Mouse (Mus musculus) lung, postnatal 0 days (tissue): ENCODE measurements around the gene Wdr35. TPM values are rescaled to one million over a fixed set of nuclear protein-coding genes. Genes with fewer than 3 reads are reported as not detected.

Experiments
- ATAC-seq: fragments of 200-750 bp; cut with Nextera tagmentation; 2 replicates; pipeline ENCODE4 v1.8.0; 2017; ENCODE audit warnings: moderate library complexity
- DNase-seq: peaks from one replicate; pipeline ENCODE4 v3.0.0-alpha.2; 2016; ENCODE audit warnings: low spot score
- H3K27ac ChIP-seq: fragments of 300-500 bp; sonication (generic); 2 replicates; pipeline ENCODE4 v1.5.1; 2014; ENCODE audit warnings: antibody characterized with exemption, mild to moderate bottlenecking, low read length, mixed read lengths
- H3K27me3 ChIP-seq: fragments of 300-500 bp; sonication (generic); replicated peaks from 2 replicates; pipeline ENCODE4 v1.6.1; 2014; ENCODE audit warnings: low read length, mixed read lengths; ENCODE audit not compliant: insufficient read depth
- H3K36me3 ChIP-seq: fragments of 300-500 bp; sonication (generic); 2 replicates; pipeline ENCODE4 v1.6.1; 2014; ENCODE audit warnings: low read length, mixed read lengths; ENCODE audit not compliant: insufficient read depth
- H3K4me1 ChIP-seq: fragments of 300-500 bp; sonication (generic); 2 replicates; pipeline ENCODE4 v1.6.1; 2014; ENCODE audit warnings: antibody characterized with exemption, low read depth, low read length, mixed read lengths; ENCODE audit not compliant: insufficient read depth
- H3K4me2 ChIP-seq: fragments of 300-500 bp; sonication (generic); replicated peaks from 2 replicates; pipeline ENCODE4 v1.6.1; 2014; ENCODE audit warnings: low read depth, mild to moderate bottlenecking, low read length, moderate library complexity, mixed read lengths
- H3K4me3 ChIP-seq: fragments of 300-500 bp; sonication (generic); 2 replicates; pipeline ENCODE4 v1.5.1; 2014; ENCODE audit warnings: low read depth, low read length
- H3K9ac ChIP-seq: fragments of 300-500 bp; sonication (generic); replicated peaks from 2 replicates; pipeline ENCODE4 v1.6.1; 2014; ENCODE audit warnings: low read depth, mild to moderate bottlenecking
- H3K9me3 ChIP-seq: fragments of 300-500 bp; sonication (generic); 2 replicates; pipeline ENCODE4 v1.6.1; 2016; ENCODE audit warnings: low read length, mixed read lengths
- CTCF ChIP-seq: IDR thresholded peaks from 2 replicates; pipeline ENCODE4 v1.5.1; 2016; ENCODE audit warnings: antibody characterized with exemption, mild to moderate bottlenecking
- EP300 ChIP-seq: IDR thresholded peaks from 2 replicates; pipeline ENCODE4 v1.6.1; 2016; ENCODE audit warnings: antibody characterized with exemption, mild to moderate bottlenecking, control low read depth
- WGBS: fragments of 180-500 bp; shearing (Covaris S2); extraction: QIAGEN DNeasy Blood & Tissue Kit; methylation state at CpG from one replicate; pipeline ENCODE4 v1.1.7; 2014; 5-methylcytosine and 5-hydroxymethylcytosine counted together
- polyA plus RNA-seq: library from polyadenylated mRNA; unstranded; fragments of >200 nt; fragmentation: Nextera tagmentation; extraction: Ambion mirVana; gene quantifications from 2 replicates; pipeline ENCODE4 v1.2.1, GENCODE M21; 2015

Gene Wdr35
- polyA plus RNA-seq, 1 experiment from 2014 or later, result 7.6 TPM

GRCm38 (mm10) chr12:9063611-9064010 lies 89.9 kb downstream of the Wdr35 start:
- H3K27ac ChIP-seq, result no peak overlapping the region
- H3K36me3 ChIP-seq, result no peaks in the 10 kb centered on the region
- TF ChIP-seq EP300 (no peak), CTCF (no peak)
- H3K27me3 ChIP-seq, result no peaks in the 10 kb centered on the region
- no peak overlapping the region for H3K4me3 ChIP-seq
- no peaks in the 10 kb centered on the region for H3K4me1 ChIP-seq
- no peak overlapping the region for H3K4me2 ChIP-seq
- H3K9me3 ChIP-seq, result no peaks in the 10 kb centered on the region
- ATAC-seq (no peak), DNase-seq (no peak)
- WGBS, result 69% methylated on average over 6 of the region's 6 CpGs
- H3K9ac ChIP-seq, result no peak overlapping the region

DNA sequence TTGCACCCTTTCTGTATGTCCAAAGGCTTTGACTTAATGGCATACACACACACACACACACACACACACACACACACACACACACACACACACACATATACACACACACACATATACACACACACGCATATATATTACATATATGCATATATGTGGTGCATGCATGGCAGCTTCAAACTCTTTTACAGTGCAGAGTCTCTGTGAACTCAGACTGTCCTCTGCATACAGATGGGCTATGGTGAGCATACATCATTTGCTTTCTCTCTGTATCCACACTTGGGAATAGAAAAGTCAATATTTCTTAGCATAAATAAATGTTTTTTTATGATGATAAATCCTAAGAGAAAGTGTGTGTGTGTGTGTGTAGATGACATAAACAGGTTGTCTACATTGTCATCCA lies 97.4 kb downstream of the Wdr35 start:
- H3K4me1 ChIP-seq, result no peaks in the 10 kb centered on the region
- no peak overlapping the region for H3K4me2 ChIP-seq
- 63% methylated on average over 1 of the region's 1 CpGs for WGBS
- no peak overlapping the region for H3K27ac ChIP-seq
- H3K9ac ChIP-seq, result no peak overlapping the region
- no peak for DNase-seq
- no peaks in the 10 kb centered on the region for H3K36me3 ChIP-seq
- no peak overlapping the region for H3K4me3 ChIP-seq
- TF ChIP-seq EP300 (no peak), CTCF (no peak)
- no peak for ATAC-seq
- no peaks in the 10 kb centered on the region for H3K9me3 ChIP-seq
- no peaks in the 10 kb centered on the region for H3K27me3 ChIP-seq

DNA sequence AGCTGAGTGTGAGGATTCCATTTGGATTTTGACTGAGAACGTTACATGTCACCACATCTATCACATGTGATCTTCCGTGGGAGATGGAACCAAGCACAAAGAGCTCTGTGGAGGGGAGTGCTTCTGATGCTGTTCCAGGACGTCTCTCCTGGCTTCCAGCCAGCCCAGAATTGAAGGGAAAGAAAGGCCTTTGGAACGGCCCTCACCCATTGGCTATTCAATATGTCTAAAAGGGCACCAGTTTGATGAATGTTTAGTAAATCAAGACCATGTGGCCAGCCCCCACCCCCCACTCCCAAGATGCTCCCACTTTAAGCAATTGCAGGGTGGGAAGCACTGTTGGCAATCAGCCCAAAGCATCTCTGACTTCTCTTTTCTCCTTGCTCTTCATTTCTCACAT lies 97.8 kb downstream of the Wdr35 start:
- Histone ChIP-seq H3K9ac (no peak overlapping the region), H3K27ac (no peak overlapping the region), H3K9me3 (no peaks in the 10 kb centered on the region), H3K4me3 (no peak overlapping the region), H3K4me2 (no peak overlapping the region), H3K4me1 (no peaks in the 10 kb centered on the region), H3K36me3 (no peaks in the 10 kb centered on the region), H3K27me3 (no peaks in the 10 kb centered on the region)
- TF ChIP-seq EP300 (no peak), CTCF (no peak)
- no peak for ATAC-seq
- no peak for DNase-seq
- WGBS, result 44% methylated on average over 4 of the region's 4 CpGs

GRCm38 (mm10) chr12:9077554-9078125 lies 103.9 kb downstream of the Wdr35 start:
- ATAC-seq, result peak; percentile 44; the same call in 1 of the 2 replicates
- TF ChIP-seq CTCF, result no peak
- no peak for TF ChIP-seq EP300
- 85% methylated on average over 3 of the region's 3 CpGs for WGBS
- no peaks in the 10 kb centered on the region for H3K27me3 ChIP-seq
- H3K4me3 ChIP-seq, result no peak overlapping the region
- H3K9me3 ChIP-seq, result no peaks in the 10 kb centered on the region
- H3K4me2 ChIP-seq, result no peak overlapping the region
- no peak for DNase-seq
- no peak overlapping the region for H3K9ac ChIP-seq
- no peaks in the 10 kb centered on the region for H3K36me3 ChIP-seq
- H3K4me1 ChIP-seq, result no peaks in the 10 kb centered on the region
- no peak overlapping the region for H3K27ac ChIP-seq

Other genes with a start within 250 kb of the Wdr35 start
- gene Sdc1, start 202.6 kb upstream of the Wdr35 start, polyA plus RNA-seq, result 303 and 306 TPM in 2 replicates
- 467 and 484 TPM in 2 replicates for gene Laptm4a, start 52.2 kb upstream of the Wdr35 start, polyA plus RNA-seq
- 0.33 and 0.52 TPM in 2 replicates for gene Matn3, start 26.0 kb upstream of the Wdr35 start, polyA plus RNA-seq
- gene Ttc32, start 56.1 kb downstream of the Wdr35 start, polyA plus RNA-seq, result 16.7 and 19.9 TPM in 2 replicates